Mouse (Mus musculus): Measurements from ENCODE around the gene Heyl.

DNA sequence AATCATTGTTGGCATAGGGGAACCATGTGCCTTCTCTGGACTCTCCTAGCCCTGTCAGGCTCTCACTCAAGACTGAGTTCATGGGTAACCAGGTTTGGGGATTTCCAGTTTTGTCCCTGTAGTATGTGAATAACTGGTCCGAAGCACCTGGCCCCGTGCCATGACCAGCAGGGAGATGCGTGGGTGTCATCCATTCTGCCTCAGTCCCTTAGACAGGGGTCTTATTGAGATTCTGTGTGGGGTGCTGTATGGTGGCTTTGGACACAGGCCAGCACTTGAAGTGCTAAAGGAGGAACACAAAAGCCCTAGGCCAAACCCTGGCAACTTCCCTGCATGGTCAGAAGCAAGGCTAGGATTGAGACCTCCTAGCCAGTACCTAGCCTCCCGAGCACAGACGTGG lies 18.9 kb downstream of the Heyl start:
- no peak for TF ChIP-seq CTCF (IDR thresholded peaks at IDR 0.05; ENCODE audit: low read depth, low read length)
- TF ChIP-seq GATA1 (IDR thresholded peaks at IDR 0.05; ENCODE audit: borderline replicate concordance, low read length), result no peak
- TF ChIP-seq POLR2AphosphoS5 (IDR thresholded peaks at IDR 0.05; ENCODE audit: insufficient replicate concordance, low read depth, low read length), result no peak
- no peak for TF ChIP-seq TAL1 (conservative IDR thresholded peaks at IDR 0.05; ENCODE audit: low read depth, low read length)
- TF ChIP-seq GATA2 (IDR thresholded peaks at IDR 0.05; ENCODE audit: borderline replicate concordance, low read depth, low read length), result no peak

Measured in G1E (cell line).